Mouse (Mus musculus) 3T3-L1 (cell line): Measurements from ENCODE around the gene Dlgap3.
A peak's percentile ranks its signal among the peaks of the same experiment; 100 is the strongest.

Experiments used
- DNase-seq: peaks from one replicate; pipeline ENCODE4 v3.0.0-alpha.2; 2015; ENCODE audit warnings: low read depth, low spot score

The Dlgap3 gene

DNA sequence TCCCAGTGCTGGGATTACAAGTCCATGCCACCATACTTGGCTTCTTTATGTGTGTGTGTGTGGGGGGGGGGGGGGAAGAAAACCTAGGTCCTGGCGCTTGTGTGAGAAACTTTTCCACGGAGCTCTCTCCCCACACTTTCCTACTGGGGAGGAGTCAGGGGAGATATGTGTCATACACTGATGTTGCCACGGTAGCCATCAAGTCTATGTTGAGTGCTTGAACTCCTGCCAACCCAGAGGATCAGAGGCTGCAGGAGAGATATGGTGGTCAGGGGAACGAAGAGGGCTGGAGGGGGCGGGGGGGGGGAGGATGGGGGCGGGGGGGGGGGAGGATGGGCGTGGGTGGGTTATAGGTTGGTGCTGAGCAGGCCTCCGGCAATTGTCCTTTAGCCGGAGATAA, 46.8 kb downstream of the Dlgap3 start:
- DNase-seq, result no peak

GRCm38 (mm10) chr4:127216251-127216651, 47.2 kb downstream of the Dlgap3 start:
- no peak for DNase-seq

DNA sequence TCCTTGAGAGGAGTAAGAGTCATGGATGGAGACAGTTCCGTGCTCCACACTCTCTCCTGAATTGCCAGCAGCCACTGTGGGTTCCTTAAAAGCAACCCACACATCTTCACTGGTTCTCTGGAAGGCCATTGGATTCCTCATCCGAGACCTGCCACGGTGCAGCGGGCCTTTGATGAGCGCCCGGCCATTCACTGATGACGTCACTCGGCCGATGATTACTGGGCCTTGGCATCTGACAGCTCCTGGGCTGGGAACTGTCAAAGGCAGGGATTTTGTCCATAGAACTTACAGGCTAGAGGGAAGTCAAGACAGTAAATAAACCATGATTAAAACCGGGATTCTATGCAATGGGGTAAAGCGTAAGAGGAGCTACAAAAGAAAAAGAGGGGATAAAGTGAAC, 48.0 kb downstream of the Dlgap3 start:
- peak; percentile 8 for DNase-seq

DNA sequence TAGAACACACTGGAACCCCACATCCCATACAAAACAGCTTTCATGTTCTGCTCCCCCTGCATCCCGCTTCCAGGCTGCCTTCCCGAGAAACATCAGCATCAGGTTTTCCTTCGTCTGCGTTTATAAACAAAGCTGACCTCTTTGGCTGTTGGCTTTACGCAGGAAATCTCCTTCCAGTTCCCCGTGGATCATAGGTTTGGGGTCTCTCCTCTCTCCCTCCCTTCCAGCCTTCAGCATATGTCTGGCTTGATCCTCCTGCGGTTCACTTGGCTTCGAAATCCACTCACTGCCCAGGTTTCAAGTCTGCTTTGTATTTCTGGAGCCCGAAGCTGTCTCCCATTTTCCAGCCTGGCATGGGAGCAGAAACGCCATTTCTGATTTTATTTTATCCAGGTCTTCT, 54.3 kb downstream of the Dlgap3 start:
- DNase-seq, result no peak

DNA sequence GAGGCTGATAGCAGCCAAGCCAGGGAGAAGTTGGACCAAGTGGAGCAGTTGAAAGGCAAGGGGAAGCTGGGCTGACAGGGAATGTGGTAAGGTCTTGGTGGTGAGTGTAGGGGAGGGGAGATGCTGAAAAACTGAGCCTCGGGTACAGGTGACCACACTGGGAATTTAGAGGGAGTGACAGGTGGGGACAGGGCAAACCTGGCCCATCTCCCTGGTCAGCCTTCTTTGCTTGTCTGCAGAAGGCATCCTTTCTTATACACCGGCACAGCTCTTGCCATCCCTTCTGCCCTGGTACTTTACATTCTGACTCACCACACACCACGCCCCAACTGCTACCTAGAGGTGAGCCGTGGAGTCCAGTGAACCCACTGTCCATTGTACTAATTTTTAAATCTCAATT, 54.8 kb downstream of the Dlgap3 start:
- no peak for DNase-seq

- no peak for DNase-seq
Measured at GRCm38 (mm10) chr4:127224444-127225100, 55.6 kb downstream of the Dlgap3 start.

GRCm38 (mm10) chr4:127226067-127226466, 57.1 kb downstream of the Dlgap3 start:
- DNase-seq, result no peak

DNA sequence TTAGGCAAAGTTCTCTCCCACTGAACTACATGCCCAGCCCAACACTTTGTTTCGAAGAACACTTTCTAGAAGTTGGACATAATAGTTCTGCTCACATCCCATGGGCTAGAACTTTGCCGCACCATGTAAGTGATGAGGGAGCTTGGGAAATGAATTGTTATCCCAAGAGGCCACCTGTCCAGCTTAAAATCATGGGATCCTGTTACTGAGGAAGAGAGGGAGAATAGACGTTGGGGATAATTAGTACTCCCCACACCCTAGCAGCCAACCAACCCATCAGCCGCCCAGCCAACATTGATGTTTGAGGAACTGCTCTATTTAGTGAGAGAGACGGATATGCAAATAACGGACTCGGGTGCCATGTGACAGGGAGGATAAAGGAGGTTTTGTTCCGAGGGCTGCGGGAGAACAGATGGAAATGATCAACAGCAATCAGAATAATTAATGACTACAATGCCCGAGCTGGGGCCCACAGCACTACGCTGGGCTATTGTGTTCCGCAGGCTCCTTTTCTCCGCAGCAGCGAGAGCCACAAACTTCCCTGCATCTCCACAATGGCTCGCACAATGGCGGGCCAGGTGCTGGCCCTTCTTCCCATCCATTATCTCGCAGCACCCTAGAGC, 58.2 kb downstream of the Dlgap3 start:
- no peak for DNase-seq

DNA sequence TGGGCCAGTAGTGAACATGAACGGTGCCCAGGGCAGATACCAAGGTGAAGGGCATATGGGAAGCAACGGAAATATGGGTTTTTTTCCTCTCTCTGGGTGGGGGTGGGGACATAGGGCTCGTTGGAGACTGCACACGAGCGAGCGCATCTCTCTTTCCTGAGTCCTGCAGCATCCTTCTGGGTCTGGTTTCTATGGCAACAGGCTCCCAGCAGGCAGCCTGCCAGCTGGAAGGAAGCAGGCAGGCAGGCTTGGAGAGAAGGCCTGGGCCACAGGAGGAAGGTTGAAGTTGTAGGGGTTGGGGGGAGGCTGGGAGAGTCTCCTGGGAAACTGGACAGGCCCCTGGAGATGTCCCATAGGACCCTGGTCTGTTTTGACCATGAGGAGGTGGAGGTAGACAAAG, 63.0 kb downstream of the Dlgap3 start:
- DNase-seq, result no peak

GRCm38 (mm10) chr4:127232551-127232950, 63.5 kb downstream of the Dlgap3 start:
- DNase-seq, result no peak

GRCm38 (mm10) chr4:127233416-127234125, 64.6 kb downstream of the Dlgap3 start:
- DNase-seq, result no peak

- peak; percentile 64 for DNase-seq
Measured at GRCm38 (mm10) chr4:127235742-127236487, 66.9 kb downstream of the Dlgap3 start.

- no peak for DNase-seq
Measured at GRCm38 (mm10) chr4:127236631-127237030, 67.6 kb downstream of the Dlgap3 start.

DNA sequence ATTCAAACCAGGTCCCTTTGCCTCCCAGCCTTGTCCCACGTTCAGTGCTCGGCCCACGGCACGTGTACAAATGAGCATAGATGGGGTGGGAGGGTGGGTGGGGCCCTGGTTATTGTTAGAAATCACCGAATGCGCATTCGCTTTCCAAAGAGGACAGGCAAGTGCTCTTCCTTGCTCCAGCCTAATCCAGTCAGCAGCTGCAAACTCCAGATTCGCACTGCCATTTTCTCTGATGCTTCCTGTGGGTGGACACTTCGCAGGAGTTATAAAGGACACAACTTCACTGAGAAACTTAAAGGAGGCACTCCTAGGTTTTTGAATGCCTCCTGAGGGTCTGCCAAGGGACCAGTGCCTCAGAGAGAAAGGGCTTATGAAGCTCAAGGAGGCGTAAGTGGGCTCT, 68.3 kb downstream of the Dlgap3 start:
- DNase-seq, result no peak

DNA sequence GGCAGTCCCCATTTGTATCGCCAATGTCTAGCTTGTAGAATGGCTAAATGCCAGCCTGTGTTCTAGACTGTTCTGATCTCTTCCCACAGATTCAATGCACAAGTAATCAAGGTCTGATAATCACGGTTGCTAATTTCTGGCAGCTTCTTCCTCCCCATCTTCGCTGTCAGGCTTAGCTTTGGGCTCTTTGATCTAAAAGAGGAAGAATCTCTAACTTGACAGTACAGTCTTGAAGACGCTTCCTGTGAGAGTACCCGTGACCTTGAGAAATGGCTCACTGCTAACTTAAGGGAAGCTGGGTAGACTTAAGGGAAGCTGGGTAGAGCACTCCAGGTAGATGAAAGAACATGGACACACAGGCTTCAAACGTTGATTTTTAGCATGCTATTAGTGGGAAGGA, 73.7 kb downstream of the Dlgap3 start:
- DNase-seq, result no peak

- DNase-seq, result peak; percentile 97
Measured at GRCm38 (mm10) chr4:127243552-127243951, 74.5 kb downstream of the Dlgap3 start, which contains the start of gene Smim12. TSS of gene Smim12 (plus strand) at chr4:127243784.

GRCm38 (mm10) chr4:127243953-127244352, 74.9 kb downstream of the Dlgap3 start:
- peak; percentile 69 for DNase-seq

DNA sequence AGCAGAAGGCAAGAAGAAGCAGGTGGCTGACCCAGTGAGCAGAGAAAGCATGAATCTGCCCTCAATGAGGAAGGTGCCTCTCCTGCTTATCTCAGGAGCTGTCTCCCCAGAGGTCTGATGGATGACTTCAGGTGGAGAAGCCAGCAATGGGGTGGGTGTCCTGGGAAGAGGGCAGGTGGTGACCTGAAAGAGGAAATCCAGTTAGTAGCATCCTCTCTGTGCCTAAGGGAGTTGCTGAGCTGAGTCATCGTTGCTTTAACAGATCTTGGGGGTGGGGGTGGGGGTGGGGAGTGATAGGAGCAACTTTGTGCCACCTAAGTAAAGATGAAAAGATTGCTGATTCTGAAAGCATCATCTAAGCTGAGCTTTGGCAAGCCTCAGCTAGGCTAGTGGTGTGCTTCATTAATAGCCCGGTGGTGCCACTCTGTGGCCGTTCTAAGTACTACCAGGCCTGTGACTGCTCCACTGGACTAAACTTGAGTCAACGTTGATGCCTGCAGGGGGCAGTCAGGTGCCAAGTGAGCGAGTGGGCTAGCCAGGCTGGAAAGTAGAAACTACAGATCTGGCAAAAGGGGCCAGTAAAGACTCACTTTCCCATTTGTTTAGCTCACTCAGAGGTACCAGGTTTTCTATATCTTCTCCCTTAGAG, 80.8 kb downstream of the Dlgap3 start:
- DNase-seq, result peak; percentile 96

- DNase-seq, result no peak
Measured at GRCm38 (mm10) chr4:127251963-127252585, 83.1 kb downstream of the Dlgap3 start.

DNA sequence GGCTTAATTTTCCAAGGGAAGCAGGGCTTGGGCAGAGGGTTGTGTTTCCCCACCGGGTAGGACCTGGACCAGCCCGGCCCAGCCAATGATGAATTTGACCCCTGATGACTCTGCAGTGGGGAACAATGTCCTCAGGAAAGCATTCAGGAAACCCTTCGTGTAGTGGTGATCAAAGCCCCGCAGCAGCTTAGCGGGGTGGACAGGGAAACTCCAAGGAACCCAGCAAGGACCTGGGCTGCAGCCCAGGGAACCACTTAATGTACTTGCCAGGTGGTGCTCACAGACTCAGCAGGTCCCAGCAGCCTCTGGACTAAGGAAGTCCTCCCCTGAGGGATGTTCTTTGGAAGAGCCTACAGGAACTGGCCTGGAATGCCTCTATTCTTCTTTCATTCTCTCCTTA, 87.7 kb downstream of the Dlgap3 start:
- no peak for DNase-seq
